Mouse (Mus musculus): Measurements from ENCODE around the gene Slc25a13.

Slc25a13 gene

DNA sequence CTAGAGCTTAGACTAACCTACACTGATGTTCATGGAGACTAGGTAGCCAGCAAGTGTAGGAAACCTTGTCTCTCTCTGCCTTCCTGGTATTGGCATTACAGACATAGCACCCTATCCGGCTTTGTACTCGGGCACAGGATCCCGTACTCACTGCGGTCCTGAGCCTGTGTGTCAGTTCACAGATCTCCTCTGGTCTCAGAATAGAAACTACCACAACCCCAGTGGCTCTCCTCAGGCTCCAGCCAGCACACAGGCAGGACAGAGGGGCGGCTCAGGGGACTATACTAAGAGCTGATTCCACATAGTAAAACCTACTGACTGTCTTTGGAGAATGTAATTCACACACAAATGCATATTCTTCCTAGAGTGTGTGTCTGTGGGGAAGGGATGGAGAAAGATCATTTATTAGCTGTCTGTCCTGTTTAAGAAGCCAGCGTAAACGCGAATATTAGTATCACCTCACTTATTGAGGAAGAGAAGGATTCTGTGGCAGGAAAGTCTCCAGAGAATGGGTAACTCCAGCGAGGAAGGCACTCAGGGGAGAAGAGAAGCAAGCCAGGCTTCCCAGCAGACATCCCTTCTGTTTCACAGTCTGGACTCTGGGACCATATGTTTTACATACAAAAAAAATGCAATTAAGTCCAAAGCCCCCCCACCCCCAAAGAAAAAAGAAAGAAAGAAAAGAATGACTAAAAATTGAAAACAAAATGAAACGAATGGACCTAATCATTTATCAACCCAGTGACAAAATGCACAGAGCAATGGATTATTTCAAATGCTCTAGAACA is 49.4 kb downstream of the Slc25a13 start:
- no peak for DNase-seq

GRCm38 (mm10) chr6:6162993-6163623 is 53.9 kb downstream of the Slc25a13 start:
- no peak for DNase-seq

DNA sequence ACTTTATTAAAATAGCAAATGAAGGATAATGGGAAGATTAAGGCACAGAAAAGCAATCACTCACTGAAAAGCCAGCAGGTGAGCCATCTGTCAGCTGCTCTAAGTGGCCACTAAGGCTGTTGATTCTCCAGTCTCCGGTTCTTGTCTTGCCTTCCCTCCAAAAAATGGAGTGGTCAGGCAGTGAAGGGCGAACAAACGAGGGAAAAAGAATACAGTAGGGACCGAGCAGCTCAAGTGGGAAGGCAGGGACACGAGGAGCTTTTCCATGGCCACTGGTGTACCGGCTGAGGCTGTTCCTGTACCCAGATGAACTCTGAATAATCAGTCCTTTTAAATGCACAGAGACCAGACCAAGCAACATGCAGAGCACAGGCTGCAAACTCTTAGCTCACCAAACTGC is 54.8 kb downstream of the Slc25a13 start:
- no peak for DNase-seq

DNA sequence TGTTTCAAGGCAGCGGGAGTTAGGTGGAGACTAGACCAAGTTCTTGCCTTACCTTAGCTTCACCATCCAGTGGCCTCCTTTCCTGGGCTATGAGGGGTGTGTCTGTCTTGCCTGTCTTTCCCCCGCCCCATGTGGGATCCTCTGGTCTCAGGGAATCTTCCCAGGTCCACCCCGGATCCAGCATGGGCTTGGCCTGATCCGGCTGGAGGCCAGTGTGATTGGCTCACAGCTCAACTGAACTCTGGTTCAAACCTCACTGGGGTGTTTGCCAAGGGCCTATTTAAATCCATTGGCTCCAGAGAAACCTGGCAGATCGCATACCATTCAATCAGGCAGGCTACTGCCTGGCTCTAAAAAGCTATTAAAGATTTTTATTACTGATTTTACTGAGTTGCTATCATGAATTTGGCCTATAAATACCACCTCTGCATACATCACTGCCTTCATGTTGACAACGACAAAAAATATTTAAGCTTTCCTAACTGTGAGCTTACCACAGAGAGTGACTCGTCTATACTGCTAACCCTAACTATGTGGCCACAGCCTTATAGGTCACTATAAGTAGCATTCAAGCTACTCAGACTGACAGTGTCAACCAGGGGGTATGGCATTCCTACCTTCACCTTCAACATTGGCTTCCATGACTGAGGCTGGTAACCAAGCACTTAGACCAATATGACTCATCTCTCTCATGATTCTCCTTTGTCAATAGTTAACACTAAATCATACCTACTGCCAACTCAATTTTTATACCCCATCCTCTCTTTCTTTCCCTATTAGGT is 56.1 kb downstream of the Slc25a13 start:
- DNase-seq, result no peak

DNA sequence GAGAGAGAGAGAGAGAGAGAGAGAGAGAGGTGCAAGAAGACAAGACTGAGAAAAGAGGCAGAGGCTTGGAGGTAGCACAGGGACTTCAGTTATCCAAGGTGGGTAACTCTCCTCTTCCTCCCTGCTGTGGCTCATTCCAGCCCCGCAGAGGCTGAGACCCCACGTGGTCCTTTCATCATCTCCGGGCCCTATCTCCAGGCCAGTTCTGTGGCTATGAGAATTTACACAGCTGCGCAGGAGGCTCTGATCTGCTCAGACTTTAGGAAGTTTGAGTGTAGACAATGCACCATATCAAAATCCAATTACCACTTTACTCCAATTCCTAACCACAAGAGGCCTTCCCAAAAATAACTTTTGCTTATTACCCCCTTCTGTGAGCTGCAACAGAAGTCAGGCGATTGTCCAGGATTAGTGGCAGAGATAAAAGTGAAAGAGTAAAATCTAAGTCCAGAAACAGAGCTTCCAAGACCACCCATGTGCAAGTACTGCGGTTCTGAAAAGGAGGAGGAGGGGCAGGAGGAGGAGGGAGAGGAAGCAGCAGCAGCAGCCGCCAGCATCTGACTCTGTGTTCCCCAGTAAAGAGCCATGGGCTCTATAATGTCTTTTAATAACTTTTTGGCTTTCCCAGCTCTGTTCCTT is 57.6 kb downstream of the Slc25a13 start:
- no peak for DNase-seq

DNA sequence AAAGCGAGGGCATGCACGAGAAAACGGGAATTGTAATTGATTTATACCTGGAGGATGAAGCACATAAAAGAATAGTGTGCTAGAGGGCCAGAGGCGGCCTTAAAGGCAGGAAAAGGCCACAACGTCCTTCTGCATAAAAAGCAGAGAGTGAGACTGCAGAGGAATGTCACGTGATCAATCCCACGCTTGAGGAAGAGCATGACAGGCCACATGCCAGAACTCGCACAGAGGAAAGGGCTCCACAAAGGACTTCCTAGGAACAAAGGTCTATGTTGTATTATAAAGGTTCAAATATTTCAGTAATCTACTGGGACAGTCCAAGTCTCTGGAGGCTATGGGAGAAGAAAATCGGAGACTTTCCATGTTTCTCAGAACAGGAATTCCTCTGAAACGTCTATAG is 63.5 kb downstream of the Slc25a13 start:
- no peak for DNase-seq

- no peak for DNase-seq
Measured at GRCm38 (mm10) chr6:6150811-6151210, 66.2 kb downstream of the Slc25a13 start.

DNA sequence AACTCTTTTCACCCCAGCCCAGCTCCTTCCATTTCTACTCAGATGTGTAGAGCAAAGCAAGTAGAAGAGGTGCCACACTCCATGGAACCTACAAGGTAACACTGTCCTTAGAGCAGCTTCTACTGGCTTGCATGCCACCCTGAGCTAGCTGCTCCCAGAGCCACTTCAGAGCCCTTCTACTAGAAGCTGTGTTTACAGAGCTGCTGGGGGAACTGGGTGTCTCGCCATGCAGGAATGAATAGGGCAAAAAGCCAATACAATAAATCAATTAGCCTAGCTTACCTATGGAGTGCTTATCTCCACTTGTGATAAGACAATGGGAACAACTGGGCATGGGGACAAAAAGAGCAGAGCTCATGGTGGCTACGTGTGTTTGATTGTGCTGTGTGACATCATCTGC is 67.2 kb downstream of the Slc25a13 start:
- DNase-seq, result no peak

- DNase-seq, result no peak
Measured at GRCm38 (mm10) chr6:6149329-6149728, 67.6 kb downstream of the Slc25a13 start.

GRCm38 (mm10) chr6:6145412-6145811 is 71.6 kb downstream of the Slc25a13 start:
- DNase-seq, result no peak

DNA sequence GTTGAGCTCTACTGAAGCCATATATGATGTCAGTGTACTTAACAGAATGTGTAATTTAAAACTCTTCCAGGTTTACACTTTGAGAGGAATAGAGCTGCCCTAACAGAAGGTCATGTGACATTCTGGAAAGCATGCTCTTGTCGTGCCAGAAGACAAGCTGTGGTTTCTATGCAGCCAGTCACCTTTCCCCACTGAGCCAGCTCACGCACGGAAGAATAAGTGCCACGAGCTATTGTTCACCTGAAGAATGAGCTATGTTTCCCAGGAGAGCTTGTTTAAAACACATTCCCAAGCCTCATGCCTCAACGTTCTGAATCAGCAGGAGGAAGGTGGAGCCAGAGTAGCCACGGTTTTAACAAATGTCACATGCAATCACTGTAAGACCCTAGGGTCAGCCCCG is 73.4 kb downstream of the Slc25a13 start:
- DNase-seq, result no peak

- no peak for DNase-seq
Measured at GRCm38 (mm10) chr6:6140370-6140769, 76.6 kb downstream of the Slc25a13 start.

- DNase-seq, result no peak
Measured at GRCm38 (mm10) chr6:6139061-6139460, 77.9 kb downstream of the Slc25a13 start.

DNA sequence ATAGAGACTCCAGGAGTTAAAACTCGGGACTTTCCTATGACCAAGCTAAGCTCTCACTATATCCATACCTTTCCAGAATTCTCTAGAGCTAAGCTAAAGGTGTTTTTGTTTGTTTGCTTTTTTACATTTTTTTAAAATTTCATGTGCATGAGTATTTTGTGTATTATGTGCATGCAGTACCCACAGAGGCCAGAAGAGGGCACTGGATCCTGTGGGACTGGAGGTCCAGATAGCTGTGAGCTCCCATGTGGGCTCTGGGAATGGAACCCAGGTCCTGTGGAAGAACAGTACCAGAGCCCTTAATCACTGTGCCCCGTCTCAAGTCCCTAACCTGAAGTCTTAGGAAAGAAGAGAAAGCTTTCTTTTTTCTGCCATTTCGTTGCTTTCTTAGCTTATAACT is 80.2 kb downstream of the Slc25a13 start:
- no peak for DNase-seq

- DNase-seq, result no peak
Measured at GRCm38 (mm10) chr6:6134935-6135334, 82.0 kb downstream of the Slc25a13 start.

- DNase-seq, result no peak
Measured at GRCm38 (mm10) chr6:6133556-6134050, 83.4 kb downstream of the Slc25a13 start.

- no peak for DNase-seq
Measured at GRCm38 (mm10) chr6:6132047-6132446, 84.9 kb downstream of the Slc25a13 start.

- DNase-seq, result no peak
Measured at GRCm38 (mm10) chr6:6125620-6126019, 91.4 kb downstream of the Slc25a13 start.

DNA sequence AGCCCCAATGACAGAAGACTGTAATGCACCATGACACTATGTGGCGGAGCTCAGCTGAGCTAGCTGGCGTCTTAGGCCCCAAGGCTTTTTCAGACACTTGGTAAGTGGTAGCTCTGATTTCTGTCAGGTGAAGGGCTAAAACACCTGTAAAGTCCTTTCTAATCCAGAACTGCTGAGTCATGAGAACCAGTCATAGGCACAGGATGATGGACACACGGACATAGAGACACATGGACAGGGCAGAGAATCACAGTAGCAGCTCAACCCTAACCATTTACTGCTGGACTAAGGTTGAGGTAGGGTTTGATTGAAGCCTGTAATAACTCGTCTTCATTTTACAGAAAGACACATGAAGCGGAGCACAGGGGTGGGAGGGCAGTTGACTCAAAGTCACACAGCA is 95.1 kb downstream of the Slc25a13 start:
- no peak for DNase-seq

DNA sequence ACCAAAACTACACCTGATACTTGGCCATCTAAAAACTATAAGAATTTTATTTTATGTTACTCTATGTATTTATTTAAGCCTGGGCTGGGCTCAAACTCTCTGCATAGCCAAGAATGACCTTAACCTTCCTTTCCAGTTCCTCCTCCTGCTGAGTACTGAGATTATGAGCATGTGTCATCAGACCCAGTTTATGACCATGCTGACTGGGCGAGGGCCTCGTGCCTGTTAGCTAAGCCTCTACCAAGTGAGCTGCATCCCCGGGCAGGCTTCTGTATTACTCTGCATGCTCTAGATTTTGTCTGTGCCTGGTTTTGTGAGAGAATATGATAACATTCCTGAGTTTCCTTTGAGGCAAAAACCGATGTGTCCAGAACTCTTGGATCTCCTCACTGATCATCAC is 96.1 kb downstream of the Slc25a13 start:
- no peak for DNase-seq

DNA sequence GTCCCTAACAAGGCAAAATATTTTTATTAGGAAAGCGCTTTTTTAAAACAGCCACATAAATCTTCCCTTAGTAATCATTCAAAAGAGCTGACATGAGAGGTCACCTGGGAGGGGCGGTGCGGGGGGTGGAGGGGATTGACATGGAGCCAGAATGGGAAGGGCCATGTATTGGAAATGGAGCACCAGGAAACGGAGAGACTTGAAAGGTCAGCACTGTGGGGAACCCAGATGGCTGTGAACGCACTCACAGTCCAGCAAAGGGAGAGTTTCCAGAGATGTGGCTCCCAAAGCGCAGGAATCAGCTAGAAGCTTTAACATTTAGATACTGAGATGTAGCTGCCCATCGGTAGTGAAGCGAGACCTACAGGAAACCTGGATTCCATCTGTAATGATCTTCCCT is 101.2 kb downstream of the Slc25a13 start:
- DNase-seq, result no peak

DNA sequence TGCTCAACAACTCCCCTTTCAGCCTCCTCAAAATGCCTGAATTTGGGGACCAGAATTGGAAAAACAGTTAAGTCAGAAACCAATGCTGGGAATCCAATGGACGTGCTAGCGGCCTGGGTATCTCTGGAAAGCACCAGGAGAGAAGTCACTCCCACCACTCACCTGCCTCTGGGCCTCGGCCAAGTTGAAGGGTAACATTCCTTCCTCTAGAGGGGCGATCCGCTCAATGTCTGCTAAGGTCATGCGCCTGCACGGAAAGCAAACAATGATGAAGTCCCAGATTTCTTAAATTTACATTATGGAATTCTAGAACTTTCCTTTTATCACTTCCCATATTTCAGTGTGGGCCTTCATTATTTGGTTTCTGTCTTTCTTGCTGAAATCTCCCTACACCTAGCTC is 103.2 kb downstream of the Slc25a13 start:
- no peak for DNase-seq

All from right cerebral cortex, adult 18-20 months (tissue).